Mouse (Mus musculus): Measurements from ENCODE around the gene St3gal2. TPM values are rescaled to one million over a fixed set of nuclear protein-coding genes. Genes with fewer than 3 reads are reported as not detected.
A peak's percentile ranks its signal among the peaks of the same experiment; 100 is the strongest.
"Not testable (repeated sequence)": the region's sequence is repeated elsewhere in the genome, so short reads cannot be mapped to it uniquely, and the experiment has no call there.

St3gal2 gene
- total RNA-seq, 2 experiments from 2014 or later, result 44.0 to 44.9 TPM

DNA sequence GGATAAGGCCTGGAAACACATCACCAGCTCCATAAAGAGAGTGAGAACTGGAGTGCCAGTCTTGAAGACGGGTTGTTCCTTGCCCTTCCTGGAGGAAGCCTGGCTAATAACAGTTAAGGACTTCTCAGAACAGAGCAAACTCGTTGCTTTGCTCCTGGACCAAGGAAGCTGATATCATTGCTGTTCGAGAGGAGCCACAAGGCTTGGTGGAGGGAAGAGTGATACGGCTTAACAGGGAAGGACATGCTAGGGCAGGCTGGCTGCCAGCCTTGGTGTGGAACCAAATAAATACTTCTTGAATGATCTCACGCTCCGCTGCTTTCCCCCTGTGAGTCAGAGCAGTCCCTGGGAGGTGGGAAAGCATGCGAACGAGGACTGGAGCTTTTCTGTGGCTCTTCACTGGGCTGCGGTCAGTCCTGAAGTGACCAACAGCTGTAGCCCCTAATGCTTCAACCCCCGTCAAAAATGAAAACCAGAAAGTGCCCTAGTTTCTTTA lies 21.8 kb downstream of the St3gal2 start:
- DNase-seq (ENCODE audit: low spot score in 2 of 2), result peak; percentile 56 to 81

DNA sequence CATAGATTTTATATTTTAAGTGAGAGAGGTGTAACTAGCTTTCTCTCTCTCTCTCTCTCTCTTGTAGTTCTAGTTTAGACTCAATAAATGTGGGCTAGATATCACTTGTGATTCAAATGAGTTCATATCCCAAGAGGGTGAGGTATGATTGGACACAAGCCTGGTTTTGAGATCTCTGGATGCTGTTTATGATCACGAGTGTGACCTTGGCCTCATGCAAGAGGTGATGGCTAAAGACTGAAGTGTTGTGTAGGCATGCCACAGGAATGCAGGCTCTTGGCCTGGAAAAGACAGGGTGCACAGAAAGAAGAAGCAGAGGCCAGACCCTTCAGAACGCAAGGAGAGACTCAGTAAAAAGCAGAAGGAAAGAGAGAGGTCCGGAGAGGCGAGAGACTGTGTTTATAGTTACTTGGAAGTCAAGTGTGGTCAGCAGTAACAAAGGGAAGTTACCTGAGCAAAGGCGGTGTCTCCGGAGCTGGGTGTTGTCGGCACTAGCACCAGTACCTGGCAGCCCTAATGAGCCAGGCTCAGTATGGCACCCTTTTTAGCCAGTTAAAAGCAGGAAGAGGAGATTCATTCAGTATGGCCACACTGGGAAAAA lies 24.7 kb downstream of the St3gal2 start:
- DNase-seq (ENCODE audit: low spot score in 2 of 2), result no peak

DNA sequence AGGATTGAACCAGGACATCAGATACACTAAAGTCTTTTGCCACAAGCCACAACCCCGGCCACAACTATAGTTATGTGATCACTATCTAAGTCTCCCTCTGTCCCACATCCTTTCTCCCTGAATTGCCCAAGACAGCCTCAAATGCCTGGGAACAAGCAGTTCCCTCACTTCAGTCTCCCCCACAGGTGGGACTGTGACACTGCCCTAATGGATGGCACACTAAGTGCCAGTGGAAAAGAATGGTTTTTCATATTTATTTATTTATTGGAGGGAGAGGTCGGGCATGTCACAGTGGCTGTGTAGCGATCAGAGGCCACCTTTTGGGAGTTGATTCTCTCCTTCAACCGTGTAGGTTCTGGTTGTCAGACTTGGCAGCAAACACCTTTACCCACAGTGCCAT lies 26.0 kb downstream of the St3gal2 start:
- no peak for DNase-seq (ENCODE audit: low spot score in 2 of 2)

DNA sequence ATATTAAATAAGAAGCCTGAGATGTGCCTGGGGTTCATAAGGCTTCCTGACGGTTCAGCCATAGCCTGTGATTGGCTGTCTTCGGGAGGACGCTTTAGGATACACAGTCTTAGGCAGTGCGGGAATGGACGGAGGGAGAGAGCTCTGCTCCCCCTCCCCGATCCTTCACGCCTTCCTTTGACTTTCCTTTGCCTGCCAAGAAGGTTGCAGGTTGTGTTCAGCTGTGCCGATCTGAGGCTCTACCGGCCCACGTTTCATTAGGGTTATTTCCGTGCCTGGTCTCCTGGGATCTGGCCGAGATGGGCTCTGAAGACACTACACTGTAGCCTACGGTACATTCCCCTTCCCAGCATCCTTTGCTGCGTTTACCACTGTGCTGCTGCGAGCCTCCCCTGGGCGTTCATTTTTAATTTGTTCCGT lies 30.4 kb downstream of the St3gal2 start:
- DNase-seq (ENCODE audit: low spot score in 2 of 2), result no peak

DNA sequence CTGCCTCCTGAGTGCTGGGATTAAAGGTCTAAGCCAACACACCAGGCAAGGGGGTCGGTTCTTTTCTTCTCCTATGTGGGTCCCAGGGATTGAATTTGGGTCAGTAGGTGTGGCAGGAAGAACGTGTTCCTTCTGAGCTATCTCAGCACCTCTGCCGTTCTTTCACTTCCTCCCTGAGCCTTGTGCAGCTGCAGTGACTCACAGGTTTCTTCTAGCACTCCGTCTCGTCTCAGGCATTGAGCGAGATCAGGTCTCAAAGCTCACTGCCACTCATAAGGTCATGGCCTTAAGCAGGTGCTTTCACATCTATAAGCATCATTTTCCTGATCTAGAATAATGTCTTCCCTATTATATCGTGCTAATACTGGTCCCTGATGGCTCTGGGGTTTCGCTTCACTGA lies 35.1 kb downstream of the St3gal2 start:
- no peak for DNase-seq (ENCODE audit: low spot score in 2 of 2)

DNA sequence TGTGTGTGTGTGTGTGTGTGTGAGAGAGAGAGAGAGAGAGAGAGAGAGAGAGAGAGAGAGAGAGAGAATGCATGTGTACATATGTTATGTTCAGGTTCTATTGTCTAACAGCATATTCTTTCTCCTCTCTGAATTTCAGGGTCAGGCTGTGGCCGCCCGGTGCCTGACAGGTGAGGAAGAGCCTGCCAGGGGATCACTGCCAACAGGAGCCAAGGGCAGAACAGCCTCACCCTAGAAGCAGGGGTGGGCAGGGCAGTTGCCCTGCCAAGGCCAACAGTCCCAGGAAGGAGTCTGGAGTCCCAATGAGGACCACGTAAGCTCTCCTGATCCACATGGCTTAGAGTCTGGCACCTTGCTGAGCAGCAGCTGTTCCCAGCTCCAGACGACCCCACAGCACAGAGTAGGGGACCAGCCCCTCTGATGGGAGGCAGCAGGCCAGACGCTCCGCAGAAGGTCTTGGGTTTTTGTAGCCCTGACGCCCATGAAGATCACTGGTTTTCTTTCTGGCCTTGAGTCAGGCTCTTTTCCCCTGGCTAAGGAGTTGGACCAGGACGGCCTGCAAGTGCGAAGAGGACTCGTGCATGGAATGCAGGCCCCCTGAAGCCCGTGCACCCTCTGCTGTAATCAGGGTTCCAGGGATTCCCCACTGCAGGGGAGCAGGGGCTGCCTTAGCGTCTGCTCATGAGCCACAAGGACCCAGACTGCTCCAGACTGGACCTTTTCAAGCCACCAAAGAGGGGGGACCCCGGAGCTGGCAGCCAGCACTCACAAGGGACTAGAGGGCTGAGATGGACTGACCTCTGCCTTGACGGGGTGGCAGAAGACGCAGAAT lies 37.1 kb downstream of the St3gal2 start:
- DNase-seq (ENCODE audit: low spot score in 2 of 2), result no peak

DNA sequence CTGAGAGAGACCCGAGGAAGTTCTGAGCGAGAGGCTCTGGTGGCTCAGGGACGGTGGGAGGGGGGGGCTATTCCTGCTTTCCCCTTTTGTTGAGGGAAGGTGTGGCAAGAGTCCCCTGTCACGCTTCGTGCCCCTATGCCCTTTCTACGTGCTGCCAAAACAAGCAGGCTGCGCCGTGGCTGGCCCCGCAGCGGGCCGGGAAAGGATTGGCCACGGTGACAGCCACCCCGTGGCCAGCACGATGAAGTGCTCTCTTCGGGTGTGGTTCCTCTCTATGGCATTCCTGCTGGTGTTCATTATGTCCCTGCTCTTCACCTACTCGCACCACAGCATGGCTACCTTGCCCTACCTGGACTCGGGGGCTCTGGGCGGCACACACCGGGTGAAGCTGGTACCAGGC lies 37.7 kb downstream of the St3gal2 start:
- DNase-seq (ENCODE audit: low spot score in 2 of 2), result no peak

DNA sequence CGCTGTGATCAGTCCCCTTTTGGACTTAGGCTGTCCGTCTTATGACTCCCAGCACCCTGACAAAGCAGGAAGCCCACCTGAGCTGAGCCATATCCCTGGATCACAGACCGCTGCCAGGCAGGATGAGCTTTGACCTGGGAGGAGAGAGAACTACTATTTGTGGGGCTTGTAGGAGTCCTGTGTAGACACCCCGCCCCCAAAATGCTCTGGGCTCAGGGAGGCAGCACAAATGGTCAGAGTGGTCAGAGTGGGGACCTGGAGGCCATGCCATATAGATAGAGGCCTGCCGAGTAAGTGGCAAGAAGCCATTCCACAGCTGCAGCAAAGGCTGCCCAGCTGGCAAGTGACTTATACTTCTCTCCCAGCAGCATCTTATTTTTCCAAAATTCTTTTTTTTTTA lies 38.4 kb downstream of the St3gal2 start:
- DNase-seq (ENCODE audit: low spot score in 2 of 2), result no peak

DNA sequence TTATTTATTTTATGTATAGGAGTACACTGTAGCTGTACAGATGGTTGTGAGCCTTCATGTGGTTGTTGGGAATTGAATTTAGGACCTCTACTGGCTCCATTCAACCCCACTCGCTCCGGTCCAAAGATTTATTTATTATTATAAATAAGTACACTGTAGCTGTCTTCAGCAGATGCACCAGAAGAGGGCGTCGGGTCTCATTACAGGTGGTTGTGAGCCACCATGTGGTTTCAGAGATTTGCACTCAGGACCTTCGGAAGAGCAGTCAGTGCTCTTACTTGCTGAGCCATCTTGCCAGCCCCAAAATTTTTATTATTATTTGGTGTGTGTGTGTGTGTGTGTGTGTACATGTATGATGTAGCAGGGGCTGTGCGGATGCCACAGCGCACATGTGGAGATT lies 38.8 kb downstream of the St3gal2 start:
- not testable (repeated sequence) for DNase-seq (ENCODE audit: low spot score in 2 of 2)

DNA sequence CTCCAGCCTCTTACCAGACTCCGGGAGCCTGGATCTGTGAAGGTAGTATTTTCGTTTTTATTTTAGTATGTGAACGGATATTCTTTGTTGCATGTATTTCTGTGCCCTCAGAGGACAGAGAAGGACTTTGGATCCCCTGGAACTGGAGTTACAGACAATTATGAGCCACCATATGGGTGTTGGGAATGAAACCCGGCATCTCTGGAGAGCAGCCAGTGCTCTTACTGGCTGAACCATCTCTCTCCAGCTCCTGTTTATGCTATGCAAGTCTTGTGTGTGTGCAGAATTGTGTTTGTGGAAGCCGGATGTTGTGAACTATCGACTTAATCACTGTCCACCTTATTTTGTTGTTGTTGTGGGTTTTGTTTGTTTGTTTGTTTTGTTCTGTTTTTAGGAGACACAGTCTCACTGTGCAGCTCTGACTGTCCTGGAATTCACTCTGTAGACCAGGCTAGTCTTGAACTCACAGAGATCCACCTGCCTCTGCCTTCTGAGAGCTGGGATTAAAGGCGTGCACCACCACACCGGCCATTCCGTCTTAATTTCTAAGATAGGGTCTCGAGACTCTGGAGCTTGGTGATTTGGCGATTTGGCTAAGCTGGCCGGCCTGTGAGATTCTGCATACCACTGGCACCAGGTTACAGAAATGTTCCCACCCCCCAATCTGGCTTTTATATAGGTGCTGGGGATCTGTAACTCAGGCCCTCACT lies 39.5 kb downstream of the St3gal2 start:
- DNase-seq (ENCODE audit: low spot score in 2 of 2), result no peak

DNA sequence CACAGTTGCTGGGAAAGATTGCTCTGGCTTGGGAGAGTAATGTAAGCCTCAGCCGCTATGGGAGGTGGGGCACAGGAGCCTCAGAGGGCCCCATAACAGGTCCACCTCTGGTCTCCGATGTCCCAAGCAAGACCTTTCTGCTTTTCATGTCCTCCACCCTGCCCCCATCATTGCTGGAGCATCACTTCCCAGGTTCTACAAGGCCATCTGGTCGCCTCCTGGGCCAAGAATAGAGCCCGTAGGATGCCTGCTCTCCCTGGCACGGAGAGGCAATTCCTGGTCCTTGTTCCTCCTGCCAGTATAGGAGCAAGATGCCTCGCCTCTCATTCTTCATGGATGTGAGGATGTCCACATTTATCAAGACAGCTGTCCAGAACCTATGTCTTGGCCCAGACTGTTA lies 40.2 kb downstream of the St3gal2 start:
- no peak for DNase-seq (ENCODE audit: low spot score in 2 of 2)

DNA sequence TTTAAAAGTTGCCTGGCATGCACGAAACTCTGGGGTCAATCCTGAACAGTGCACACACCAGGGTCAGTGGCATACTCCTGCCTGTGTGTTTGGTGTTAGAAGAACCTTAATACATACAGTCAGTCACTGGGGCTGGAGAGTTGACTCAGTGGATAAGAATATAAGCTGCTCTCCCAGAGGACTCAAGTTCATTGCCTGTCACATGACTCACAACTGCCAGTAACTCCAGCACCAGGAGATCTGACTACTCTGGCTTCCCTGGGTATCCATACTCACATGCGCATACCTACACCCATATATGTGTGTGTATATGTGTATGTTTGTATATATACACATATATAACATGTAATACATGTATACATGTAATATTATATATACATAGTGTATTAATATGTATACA lies 43.3 kb downstream of the St3gal2 start:
- DNase-seq (ENCODE audit: low spot score in 2 of 2), result no peak

DNA sequence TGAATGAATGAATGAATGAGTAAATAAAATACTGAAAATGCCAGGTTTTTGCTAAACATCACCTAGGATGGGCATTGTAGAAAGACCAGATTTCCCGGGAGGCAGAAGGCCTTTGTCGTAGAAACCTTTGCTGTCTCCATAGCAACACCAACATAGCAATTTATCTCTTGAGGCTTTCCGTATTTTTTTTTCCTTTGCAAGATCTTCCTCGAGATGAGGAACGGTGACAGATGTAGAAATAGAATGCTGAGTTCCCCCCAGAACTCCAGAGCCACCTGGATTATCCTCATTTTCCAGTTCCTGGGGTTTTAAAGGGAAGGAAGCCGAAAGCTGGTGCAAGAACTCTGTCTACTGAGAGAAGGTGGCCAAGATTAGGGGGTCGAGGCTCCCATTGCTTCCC lies 44.9 kb downstream of the St3gal2 start:
- DNase-seq (ENCODE audit: low spot score in 2 of 2), result no peak

DNA sequence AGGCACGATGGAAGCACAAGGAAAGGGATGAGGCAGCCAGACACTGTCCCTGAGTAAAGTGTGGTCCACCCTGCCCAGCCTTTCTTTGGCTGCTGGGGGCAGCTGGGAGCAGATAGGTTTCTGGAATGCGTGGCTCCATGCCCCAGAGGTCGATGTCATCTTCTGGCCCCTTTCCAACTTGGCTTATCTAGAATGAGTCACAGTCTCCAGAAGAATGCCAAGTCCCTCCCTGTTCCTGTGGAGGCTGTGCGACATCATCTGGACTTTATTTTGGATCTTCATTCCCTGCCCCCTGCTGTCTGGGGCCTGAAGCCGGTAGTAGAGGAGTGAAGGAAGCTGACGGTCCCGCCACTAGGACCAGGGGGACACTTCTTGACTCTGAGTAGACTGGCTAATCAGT lies 45.9 kb downstream of the St3gal2 start:
- DNase-seq (ENCODE audit: low spot score in 2 of 2), result peak; percentile 48 to 75

DNA sequence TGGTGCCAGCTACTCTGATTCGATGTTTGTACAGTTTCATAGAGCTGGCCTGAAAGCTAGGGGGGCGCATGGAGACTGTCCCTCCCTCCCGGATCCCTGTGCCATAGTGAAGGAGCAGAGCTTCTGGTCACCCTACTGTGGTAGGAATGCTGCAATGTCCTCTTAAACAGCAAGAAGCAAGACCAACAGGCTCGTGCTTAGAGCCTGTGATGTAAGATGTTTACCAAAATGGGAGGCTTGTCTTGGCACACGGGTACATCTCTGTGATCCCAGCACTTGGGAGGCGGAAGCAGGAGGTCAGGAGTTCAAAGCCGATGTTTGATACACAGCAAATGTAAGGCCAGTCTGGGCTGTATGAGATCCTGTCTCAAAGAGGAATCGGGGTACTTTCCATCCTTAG lies 46.9 kb downstream of the St3gal2 start:
- DNase-seq (ENCODE audit: low spot score in 2 of 2), result no peak

DNA sequence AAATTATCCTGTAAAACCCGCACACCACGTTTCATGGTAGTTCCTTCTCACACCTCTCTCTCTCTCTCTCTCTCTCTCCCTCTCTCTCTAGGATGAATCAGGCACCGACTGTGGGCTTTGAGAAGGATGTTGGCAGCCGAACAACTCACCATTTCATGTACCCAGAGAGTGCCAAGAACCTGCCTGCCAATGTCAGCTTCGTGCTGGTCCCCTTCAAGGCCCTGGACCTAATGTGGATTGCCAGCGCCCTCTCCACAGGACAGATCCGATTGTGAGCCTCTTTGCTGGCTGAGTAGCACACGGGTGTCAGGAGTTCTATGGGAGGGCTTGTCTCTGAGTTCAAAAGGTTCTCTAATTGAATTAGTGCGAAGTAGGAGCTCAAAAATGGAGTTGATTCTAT lies 47.6 kb downstream of the St3gal2 start:
- DNase-seq (ENCODE audit: low spot score in 2 of 2), result no peak

DNA sequence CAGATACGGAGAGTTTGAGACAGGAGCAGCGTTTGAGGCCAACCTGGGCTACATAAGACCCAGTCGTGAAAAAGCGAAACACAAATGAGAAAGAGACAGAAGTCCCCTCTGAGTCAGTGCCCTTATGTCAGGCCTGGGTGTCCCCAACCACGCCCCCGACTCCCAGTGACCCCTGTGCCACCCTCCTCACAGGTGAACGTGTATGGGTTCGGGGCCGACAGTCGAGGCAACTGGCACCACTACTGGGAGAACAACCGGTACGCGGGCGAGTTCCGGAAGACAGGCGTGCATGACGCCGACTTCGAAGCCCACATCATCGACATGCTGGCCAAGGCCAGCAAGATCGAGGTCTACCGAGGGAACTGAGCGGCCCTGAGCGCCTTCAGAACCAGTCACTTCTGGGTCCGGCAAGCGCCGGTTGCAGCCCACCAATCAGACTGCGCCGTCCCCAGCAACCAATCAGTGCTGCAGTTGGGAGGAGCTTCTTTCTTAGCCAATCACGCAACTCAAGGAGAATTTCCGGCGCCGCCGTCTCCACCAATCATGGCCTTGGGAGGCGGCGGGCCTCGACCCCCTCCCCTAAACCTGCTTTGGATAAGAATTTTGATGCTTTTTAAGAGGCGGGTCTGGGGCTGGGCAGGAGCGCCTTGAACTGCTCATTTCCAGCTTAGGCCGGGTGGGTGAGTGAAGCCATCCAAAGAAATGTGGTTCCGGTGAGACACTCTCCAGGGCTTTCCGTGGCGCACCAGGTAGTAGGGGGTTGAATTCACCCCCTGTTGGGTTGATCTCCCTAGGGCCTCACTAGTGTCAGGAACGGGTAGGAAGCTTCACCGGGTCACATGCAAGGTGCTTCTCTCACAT lies 50.4 kb downstream of the St3gal2 start:
- DNase-seq (ENCODE audit: low spot score in 2 of 2), result peak; percentile 74 to 86

DNA sequence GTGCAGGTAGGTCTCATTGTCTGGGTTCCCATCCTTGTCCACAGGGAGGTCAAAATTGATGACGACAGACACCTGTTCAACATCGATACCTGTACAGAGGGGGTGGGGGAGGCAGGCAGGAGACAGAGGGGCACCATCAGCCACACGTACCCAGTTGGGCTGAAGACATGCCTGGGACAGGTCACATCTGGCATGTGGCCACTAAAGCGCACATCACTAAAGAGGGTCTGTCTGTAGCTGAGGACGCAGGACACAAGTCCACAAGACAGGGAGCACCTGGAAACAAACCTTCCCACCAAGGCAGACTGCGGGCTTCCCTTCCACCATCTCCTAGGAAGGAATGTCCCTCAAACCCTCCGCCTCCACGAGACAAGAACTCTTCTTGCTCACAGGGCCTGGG lies 56.8 kb downstream of the St3gal2 start:
- not testable (repeated sequence) for DNase-seq (ENCODE audit: low spot score in 2 of 2)

DNA sequence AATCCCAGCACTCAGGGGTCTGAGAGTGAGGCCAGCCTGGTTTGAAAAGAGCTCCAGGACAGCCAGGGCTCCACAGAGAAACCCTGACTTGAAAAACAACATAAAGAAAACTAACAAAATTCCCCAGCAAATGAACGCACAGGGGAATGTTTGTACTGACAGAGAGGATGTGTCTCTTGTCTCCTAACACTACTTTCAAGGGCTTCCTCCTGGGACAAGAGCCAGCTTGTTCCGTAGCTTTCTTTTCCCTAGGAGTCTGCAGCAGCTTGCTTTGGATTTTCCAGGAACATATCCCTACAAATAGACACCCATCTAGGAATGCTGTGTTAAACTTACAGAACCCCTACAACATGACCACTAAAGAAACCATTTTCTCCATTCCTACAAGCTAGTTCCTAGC lies 58.3 kb downstream of the St3gal2 start:
- not testable (repeated sequence) for DNase-seq (ENCODE audit: low spot score in 2 of 2)

DNA sequence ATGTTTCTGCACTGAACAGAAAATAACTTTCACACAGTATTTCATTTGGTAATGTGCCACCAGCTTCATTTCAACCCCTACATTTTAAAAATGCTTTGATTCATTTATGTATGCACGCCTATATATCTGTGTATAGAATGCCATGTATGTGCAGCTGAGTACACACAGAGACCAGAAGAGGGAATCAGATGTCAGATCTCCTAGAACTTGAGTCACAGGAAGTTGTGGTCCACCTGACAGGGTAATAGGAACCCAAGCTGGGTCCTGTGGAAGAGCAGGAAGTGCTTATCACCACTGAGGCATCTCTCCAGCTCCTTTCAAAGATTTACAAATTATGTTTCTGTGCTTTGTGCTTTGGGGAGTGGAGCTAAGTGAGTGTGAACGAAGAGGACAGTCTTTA lies 61.6 kb downstream of the St3gal2 start:
- no peak for DNase-seq (ENCODE audit: low spot score in 2 of 2)
